Mouse (Mus musculus) cerebellum, adult 2 months (tissue): Measurements from ENCODE around the gene Ccdc183. TPM values are rescaled to one million over a fixed set of nuclear protein-coding genes. Genes with fewer than 3 reads are reported as not detected.

Source experiments
- DNase-seq, 2 experiments: peaks; one replicate each; pipeline ENCODE4 v3.0.0; 2021
- H3K27ac ChIP-seq: fragments of 200-500 bp; 2 replicates; pipeline ENCODE4 v1.5.1; 2012; ENCODE audit warnings: low read length, control low read depth, inconsistent platforms; ENCODE audit not compliant: insufficient read depth
- H3K27me3 ChIP-seq: fragments of 200-500 bp; 2 replicates; pipeline ENCODE4 v1.6.1; 2012; ENCODE audit warnings: inconsistent platforms, mild to moderate bottlenecking, low read length, moderate library complexity; ENCODE audit not compliant: control insufficient read depth, insufficient read depth
- H3K4me1 ChIP-seq: fragments of 200-500 bp; 2 replicates; pipeline ENCODE4 v1.6.1; 2011; ENCODE audit warnings: low read length; ENCODE audit not compliant: control insufficient read depth, insufficient read depth
- H3K4me3 ChIP-seq: fragments of 200-500 bp; replicated peaks from 2 replicates; pipeline ENCODE3; 2011; ENCODE audit warnings: mild to moderate bottlenecking, low read depth, low read length, control low read depth; ENCODE audit not compliant: insufficient read depth
- CTCF ChIP-seq: fragments of 200-500 bp; IDR thresholded peaks from 2 replicates; pipeline ENCODE4 v1.5.1; 2011; ENCODE audit warnings: low read depth, mild to moderate bottlenecking, control low read depth, low read length, moderate library complexity, borderline replicate concordance; ENCODE audit not compliant: insufficient read depth
- POLR2A ChIP-seq: fragments of 200-500 bp; IDR thresholded peaks from 2 replicates; pipeline ENCODE4 v1.6.1; 2011; ENCODE audit warnings: low read length, control low read depth, borderline replicate concordance; ENCODE audit not compliant: insufficient read depth
- WGBS: fragments of 180-500 bp; shearing (Covaris S2); methylation state at CpG from one replicate; pipeline ENCODE4 v1.1.7; 2018; 5-methylcytosine and 5-hydroxymethylcytosine counted together
- polyA plus RNA-seq: library from polyadenylated mRNA; depleted of rRNA; stranded (reverse); fragments of >200 nt; gene quantifications from 2 replicates; pipeline ENCODE4 v1.2.3, GENCODE M21; 2012; rRNA removed

Gene Ccdc183
- polyA plus RNA-seq, result 0.05 TPM in 1 of 2 replicates, not detected in the other

DNA sequence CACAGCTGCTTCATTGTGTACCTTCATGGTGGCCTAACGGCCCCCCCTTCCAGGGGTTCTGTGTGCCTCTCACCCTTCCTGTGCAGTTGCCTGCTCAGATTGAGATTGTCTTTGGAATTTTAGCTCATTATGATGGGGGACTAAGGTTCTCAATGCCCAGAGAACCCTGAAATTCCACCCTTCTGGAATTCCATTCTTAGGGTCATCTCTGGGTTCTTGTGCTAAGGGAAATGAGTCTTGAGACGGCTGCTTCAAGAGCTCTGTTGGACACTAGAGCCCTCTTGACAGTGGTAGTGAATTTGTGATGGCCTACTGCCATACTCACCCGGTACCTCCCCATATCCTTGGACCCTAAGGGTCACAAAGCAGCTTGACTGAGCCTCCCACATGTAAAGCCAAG, at the start of gene Ccdc183:
Gene Ccdc183, minus strand, starts transcription at position 101 of the 400 bp plus-strand sequence.
- H3K4me3 ChIP-seq, result no peak within 1 kb of the TSS

GRCm38 (mm10) chr2:25666516-25666915, 49.0 kb upstream of the Ccdc183 start:
- no peak for DNase-seq
- H3K4me3 ChIP-seq, result no peak overlapping the region
- H3K27me3 ChIP-seq, result no peaks in the 10 kb centered on the region
- no peak for TF ChIP-seq CTCF
- TF ChIP-seq POLR2A, result no peak
- peaks cover 4% of the 10 kb centered on the region; the same call in 1 of the 2 replicates for H3K4me1 ChIP-seq
- no peak overlapping the region for H3K27ac ChIP-seq
- WGBS, result 71% methylated on average over 1 of the region's 1 CpGs

More for the DNA sequence above, at the start of gene Ccdc183:
- H3K4me1 ChIP-seq, result peaks cover 11% of the 10 kb centered on the region
- WGBS, result 90% methylated on average over 3 of the region's 3 CpGs
- no peak within 1 kb of the TSS for H3K27ac ChIP-seq
- TF ChIP-seq POLR2A (no peak), CTCF (no peak)
- DNase-seq, result no peak
- no peaks in the 10 kb centered on the region for H3K27me3 ChIP-seq

DNA sequence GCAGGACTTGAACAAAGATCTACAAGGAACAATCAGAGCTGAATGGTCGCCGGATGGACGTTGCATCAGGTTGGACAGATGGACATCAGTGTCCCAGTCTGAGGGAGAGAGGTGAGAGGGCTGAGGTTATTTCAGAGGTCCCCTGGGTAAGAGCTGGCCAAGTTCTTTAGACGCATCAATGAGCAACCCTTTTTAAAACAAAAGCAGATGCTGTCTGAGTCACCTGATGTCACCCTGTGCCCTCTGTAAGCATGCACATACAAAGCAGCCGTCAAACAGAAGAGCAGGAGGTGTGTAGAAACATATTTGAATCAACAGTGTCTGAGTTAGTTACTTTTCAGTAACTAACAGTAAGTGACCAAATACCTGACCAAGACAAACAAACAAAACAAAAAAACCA, 46.6 kb upstream of the Ccdc183 start:
- Histone ChIP-seq H3K4me1 (peaks cover 7% of the 10 kb centered on the region; the same call in 1 of the 2 replicates), H3K27me3 (no peaks in the 10 kb centered on the region), H3K27ac (no peak overlapping the region), H3K4me3 (no peak overlapping the region)
- 61% methylated on average over 5 of the region's 5 CpGs for WGBS
- TF ChIP-seq CTCF (no peak), POLR2A (no peak)
- DNase-seq, result no peak

DNA sequence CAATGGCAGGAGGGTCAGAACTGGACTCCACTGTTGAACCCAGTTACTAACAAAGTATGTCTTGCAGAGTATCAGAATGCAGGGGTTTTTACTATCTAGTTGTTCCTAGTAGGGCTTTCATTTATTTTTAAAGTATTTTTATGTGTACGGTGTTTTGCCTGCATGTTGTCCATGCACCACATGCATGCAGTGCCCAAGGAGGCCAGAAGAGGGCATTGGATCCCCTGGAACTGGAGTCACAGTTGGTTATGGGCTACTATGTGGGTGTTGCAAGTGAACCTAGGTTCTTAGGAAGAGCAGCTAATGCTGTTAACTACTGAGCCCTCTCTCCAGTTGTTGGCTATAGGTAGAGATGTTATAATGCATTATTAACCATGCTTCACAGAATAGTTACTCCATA, 46.0 kb upstream of the Ccdc183 start:
- peak; percentile 23 to 38 for DNase-seq
- Histone ChIP-seq H3K27me3 (no peaks in the 10 kb centered on the region), H3K4me1 (peaks cover 7% of the 10 kb centered on the region; the same call in 1 of the 2 replicates), H3K4me3 (no peak overlapping the region), H3K27ac (no peak overlapping the region)
- WGBS, result 50% methylated on average over 1 of the region's 1 CpGs
- TF ChIP-seq CTCF (peak; percentile 72), POLR2A (no peak)

DNA sequence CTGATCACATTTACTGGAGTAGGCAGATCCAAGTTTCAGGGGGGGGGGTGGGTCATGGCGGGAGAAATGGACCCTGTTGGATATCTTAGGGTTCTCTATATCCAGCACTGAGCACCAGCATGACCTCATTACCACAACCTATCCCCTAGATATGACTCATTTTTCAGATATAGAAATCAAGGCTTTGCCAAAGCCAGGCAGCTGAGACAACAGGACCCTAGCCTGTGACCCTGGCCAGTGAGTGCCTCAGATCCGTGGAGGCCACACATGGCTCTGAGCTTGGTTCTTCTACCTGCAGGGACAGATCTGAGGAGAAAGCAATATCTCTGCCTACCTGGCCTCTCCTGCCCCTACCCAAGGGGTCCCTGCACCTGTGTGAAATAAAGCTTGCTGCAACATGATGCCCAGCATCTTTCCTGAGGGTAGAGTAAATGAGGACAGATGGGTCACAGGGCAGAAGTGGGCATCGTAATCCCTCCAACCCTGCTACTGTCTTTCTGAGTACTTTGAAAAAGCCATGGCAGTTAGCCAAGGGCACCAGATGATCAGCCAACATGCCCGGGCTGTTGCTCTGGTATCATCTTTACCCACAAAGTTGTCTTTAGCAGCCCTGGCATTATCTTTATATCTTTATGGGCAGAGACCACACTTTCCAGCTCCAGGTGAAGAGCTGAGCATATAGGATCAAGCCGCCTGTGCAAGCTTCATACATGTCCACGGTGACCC, 43.9 kb upstream of the Ccdc183 start:
- Histone ChIP-seq H3K4me3 (no peak overlapping the region), H3K4me1 (peaks cover 12% of the 10 kb centered on the region), H3K27me3 (no peaks in the 10 kb centered on the region), H3K27ac (no peak overlapping the region)
- no peak for DNase-seq
- WGBS, result 50% methylated on average over 6 of the region's 6 CpGs
- TF ChIP-seq CTCF (no peak), POLR2A (no peak)

DNA sequence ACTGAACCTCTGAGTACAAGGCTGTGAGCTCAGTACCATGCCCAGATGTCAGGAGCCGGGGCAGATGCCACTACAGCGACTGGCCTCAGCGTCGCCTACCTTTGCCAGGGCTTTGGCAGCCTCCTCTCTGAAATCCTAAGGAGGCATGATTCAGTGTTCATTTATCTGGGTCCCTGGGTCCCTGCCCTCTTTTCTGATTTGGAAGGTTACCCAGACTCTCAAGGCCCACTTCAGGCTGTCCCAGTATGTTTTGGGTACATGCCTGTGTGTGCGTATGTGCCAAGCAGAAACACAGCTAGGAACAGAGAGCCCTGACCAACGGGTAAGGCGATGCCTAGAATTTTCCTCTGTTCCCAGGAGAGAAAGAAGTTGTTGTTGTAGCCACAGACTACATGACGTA, 42.8 kb upstream of the Ccdc183 start:
- no peak overlapping the region for H3K27ac ChIP-seq
- H3K4me3 ChIP-seq, result no peak overlapping the region
- H3K27me3 ChIP-seq, result no peaks in the 10 kb centered on the region
- no peak for DNase-seq
- 66% methylated on average over 8 of the region's 8 CpGs for WGBS
- TF ChIP-seq POLR2A (no peak), CTCF (no peak)
- H3K4me1 ChIP-seq, result peaks cover 12% of the 10 kb centered on the region

- Histone ChIP-seq H3K27me3 (no peaks in the 10 kb centered on the region), H3K27ac (no peak within 1 kb of the TSS), H3K4me3 (no peak within 1 kb of the TSS), H3K4me1 (peaks cover 12% of the 10 kb centered on the region)
- DNase-seq, result no peak
- TF ChIP-seq CTCF (no peak), POLR2A (no peak)
These were observed 40.2 kb upstream of the Ccdc183 start, which contains the start of gene Lcn5 for GRCm38 (mm10) chr2:25657652-25658051. TSS of gene Lcn5 (plus strand) at chr2:25657952.

- Histone ChIP-seq H3K4me1 (peaks cover 12% of the 10 kb centered on the region), H3K27me3 (no peaks in the 10 kb centered on the region), H3K4me3 (no peak overlapping the region), H3K27ac (no peak overlapping the region)
- TF ChIP-seq POLR2A (no peak), CTCF (no peak)
- WGBS, result 32% methylated on average over 4 of the region's 4 CpGs
- DNase-seq, result peak; percentile 46 to 52
These were observed 39.8 kb upstream of the Ccdc183 start for GRCm38 (mm10) chr2:25657246-25657645.
